Comparison of ENCODE assay signal across 12 mouse cellular contexts in genomic region chr2:37948424-37948823, GRCm38 (mm10).
DNase-seq lines count a peak whose midpoint lies in the region; ATAC-seq and TF ChIP-seq lines count a peak whose summit lies in the region.
"Had no signal": no experiment of that assay in that cellular context is flagged by ENCODE, and none has a peak within 500 bp of the region (broad histone marks: within the 10 kb centered on the region; RNA-seq: fewer than 3 reads in every experiment).

No protein-coding gene starts in this region.

- ATAC-seq in liver, postnatal 0 days: no peak
- ATAC-seq in monocyte, adult 5-6 weeks (replicated peaks; ENCODE audit: insufficient number of reproducible peaks, low FRiP score, low TSS enrichment, poor library complexity, severe bottlenecking): no peak

- no peak overlapping the region for H3K4me3 ChIP-seq in MEL (ENCODE audit: control insufficient read depth in 1 of 2, insufficient read depth in 1 of 2, low read depth in 2 of 2, low read length in 2 of 2)
- no peak overlapping the region for H3K4me3 ChIP-seq in liver, postnatal 0 days (ENCODE audit: low read depth, low read length)
- H3K4me3 ChIP-seq: forebrain, embryonic 12.5 days; neural tube, embryonic 15.5 days had no signal

- no peaks in the 10 kb centered on the region for H3K79me2 ChIP-seq in MEL (ENCODE audit: control insufficient read depth, insufficient read depth, low read length, poor library complexity)

- no peak overlapping the region for H3K9ac ChIP-seq in MEL (ENCODE audit: control insufficient read depth, low read depth, low read length, poor library complexity, severe bottlenecking)
- H3K9ac ChIP-seq in liver, postnatal 0 days (replicated peaks): no peak overlapping the region
- H3K9ac ChIP-seq: forebrain, embryonic 12.5 days; neural tube, embryonic 15.5 days had no signal

- H3K36me3 ChIP-seq in MEL (ENCODE audit: control insufficient read depth in 1 of 2, insufficient read depth in 2 of 2, low read length in 2 of 2): peaks cover 0 to 2% of the 10 kb centered on the region in 2 experiments; a peak in 2 of 4 replicates
- no peaks in the 10 kb centered on the region for H3K36me3 ChIP-seq in liver, postnatal 0 days (replicated peaks; ENCODE audit: insufficient read depth, low read length)
- H3K36me3 ChIP-seq: forebrain, embryonic 12.5 days; neural tube, embryonic 15.5 days had no signal

- intact Hi-C loops in heart, postnatal 25 days (cut with DNase I): no loop called here

- no peak for TF ChIP-seq EP300 in MEL (IDR thresholded peaks at IDR 0.05; ENCODE audit: low read depth in 1 of 2, low read length in 2 of 2)
- TF ChIP-seq EP300 in liver, postnatal 0 days (IDR thresholded peaks at IDR 0.05; ENCODE audit: low read depth): no peak

- no peaks in the 10 kb centered on the region for H3K27me3 ChIP-seq in MEL (ENCODE audit: control insufficient read depth in 1 of 2, insufficient read depth in 2 of 2, low read length in 2 of 2)
- no peaks in the 10 kb centered on the region for H3K27me3 ChIP-seq in liver, postnatal 0 days (ENCODE audit: insufficient read depth, low read length)
- H3K27me3 ChIP-seq: neural tube, embryonic 15.5 days had no signal

- peak; percentile 60 to 83 (median 72) for TF ChIP-seq CTCF in MEL (IDR thresholded peaks at IDR 0.05 in 2 of 3, conservative IDR thresholded peaks at IDR 0.05 in 1 of 3; ENCODE audit: control insufficient read depth in 1 of 3, insufficient read depth in 1 of 3, low read depth in 2 of 3, low read length in 3 of 3, poor library complexity in 1 of 3, severe bottlenecking in 1 of 3)
- TF ChIP-seq CTCF in liver, postnatal 0 days (IDR thresholded peaks at IDR 0.05; ENCODE audit: low read depth): peak; percentile 60

- H3K27ac ChIP-seq in MEL (ENCODE audit: control insufficient read depth, low read depth, low read length): no peak overlapping the region
- H3K27ac ChIP-seq in liver, postnatal 0 days (ENCODE audit: low read depth): no peak overlapping the region
- H3K27ac ChIP-seq: forebrain, embryonic 12.5 days; macrophage; neural tube, embryonic 15.5 days had no signal

- no peak for TF ChIP-seq POLR2A in MEL (IDR thresholded peaks at IDR 0.05; ENCODE audit: control insufficient read depth in 1 of 2, insufficient read depth in 1 of 2, low read depth in 1 of 2, low read length in 2 of 2, poor library complexity in 1 of 2)

- DNase-seq in kidney, adult 18-20 months: peak; percentile 27
- DNase-seq in kidney, adult 11 months: no peak
- peak; percentile 29 for DNase-seq in 416B (ENCODE audit: low read depth)
- DNase-seq in MEL (ENCODE audit: low read depth, low spot score): peak; percentile 52
- no peak for DNase-seq in liver, postnatal 0 days
- DNase-seq in urinary bladder, postnatal 14 days (ENCODE audit: low spot score): no peak
- DNase-seq in heart, postnatal 25 days (ENCODE audit: low spot score): no peak
- DNase-seq: layer of hippocampus, adult 9-11 months had no signal

- H3K9me3 ChIP-seq in MEL (replicated peaks; ENCODE audit: insufficient read depth, low read length): no peaks in the 10 kb centered on the region
- no peaks in the 10 kb centered on the region for H3K9me3 ChIP-seq in liver, postnatal 0 days (ENCODE audit: low read length)
- H3K9me3 ChIP-seq: forebrain, embryonic 12.5 days; neural tube, embryonic 15.5 days had no signal

- 32% methylated on average over 2 of the region's 2 CpGs for WGBS in liver, postnatal 0 days (ENCODE audit: insufficient replicate concordance)

- H3K4me2 ChIP-seq in liver, postnatal 0 days (ENCODE audit: low read depth, low read length): no peak overlapping the region
- H3K4me2 ChIP-seq: forebrain, embryonic 12.5 days; neural tube, embryonic 15.5 days had no signal

- H3K4me1 ChIP-seq in MEL (ENCODE audit: control insufficient read depth in 1 of 2, insufficient read depth in 2 of 2, low read length in 2 of 2): peaks cover 0 to 3% of the 10 kb centered on the region in 2 experiments; a peak in 1 of 4 replicates
- no peaks in the 10 kb centered on the region for H3K4me1 ChIP-seq in liver, postnatal 0 days (ENCODE audit: insufficient read depth)

- TF ChIP-seq RAD21 in MEL (IDR thresholded peaks at IDR 0.05; ENCODE audit: low read depth, low read length): peak; percentile 52

TF ChIP-seq in MEL, 35 proteins besides CTCF, POLR2A, EP300 and RAD21:
- TF ChIP-seq POLR2AphosphoS2 (IDR thresholded peaks at IDR 0.05; ENCODE audit: low read length) (no peak), MYB (IDR thresholded peaks at IDR 0.05; ENCODE audit: low read depth, low read length) (no peak), ZC3H11A (IDR thresholded peaks at IDR 0.05; ENCODE audit: low read depth, low read length) (peak; percentile 53), SMC3 (IDR thresholded peaks at IDR 0.05; ENCODE audit: low read depth, low read length) (peak; percentile 55)
TF ChIP-seq in MEL: peak in this region for 2.

Comparison
In these comparisons a context has a peak if more than half of its experiments do, and no peak if none do; other contexts are left out.
1. DNase-seq: peak in kidney, adult 18-20 months (single experiment), 416B (single experiment) and MEL (single experiment); none in kidney, adult 11 months (single experiment), liver, postnatal 0 days (single experiment), urinary bladder, postnatal 14 days (single experiment) and heart, postnatal 25 days (single experiment).